Mouse (Mus musculus): Measurements from ENCODE around the gene Gm10320.

The Gm10320 gene

GRCm38 (mm10) chr13:98503601-98504000 lies 11.8 kb upstream of the Gm10320 start:
- DNase-seq (ENCODE audit: low spot score) = peak; percentile 44

- peak; percentile 42 for DNase-seq (ENCODE audit: low spot score)
These were observed 11.1 kb upstream of the Gm10320 start for GRCm38 (mm10) chr13:98502813-98503341.

- DNase-seq (ENCODE audit: low spot score) = no peak
These were observed 10.5 kb upstream of the Gm10320 start for GRCm38 (mm10) chr13:98502236-98502812.

GRCm38 (mm10) chr13:98501321-98501720 lies 9.5 kb upstream of the Gm10320 start:
- no peak for DNase-seq (ENCODE audit: low spot score)

GRCm38 (mm10) chr13:98500471-98501125 lies 8.8 kb upstream of the Gm10320 start:
- no peak for DNase-seq (ENCODE audit: low spot score)

- DNase-seq (ENCODE audit: low spot score) = no peak
These were observed 6.8 kb upstream of the Gm10320 start for GRCm38 (mm10) chr13:98498561-98498960.

GRCm38 (mm10) chr13:98498080-98498479 lies 6.3 kb upstream of the Gm10320 start:
- no peak for DNase-seq (ENCODE audit: low spot score)

GRCm38 (mm10) chr13:98496917-98497870 lies 5.4 kb upstream of the Gm10320 start:
- DNase-seq (ENCODE audit: low spot score) = no peak

GRCm38 (mm10) chr13:98494492-98495064 lies 2.8 kb upstream of the Gm10320 start:
- DNase-seq (ENCODE audit: low spot score) = no peak

GRCm38 (mm10) chr13:98492569-98493255 lies 911 bp upstream of the Gm10320 start:
- no peak for DNase-seq (ENCODE audit: low spot score)

- DNase-seq (ENCODE audit: low spot score) = no peak
These were observed 5.1 kb downstream of the Gm10320 start for GRCm38 (mm10) chr13:98486726-98487125.

GRCm38 (mm10) chr13:98486161-98486560 lies 5.6 kb downstream of the Gm10320 start:
- DNase-seq (ENCODE audit: low spot score) = no peak

- no peak for DNase-seq (ENCODE audit: low spot score)
These were observed 6.4 kb downstream of the Gm10320 start for GRCm38 (mm10) chr13:98485440-98485839.

GRCm38 (mm10) chr13:98477991-98478390 lies 13.8 kb downstream of the Gm10320 start:
- no peak for DNase-seq (ENCODE audit: low spot score)

- DNase-seq (ENCODE audit: low spot score) = no peak
These were observed 14.8 kb downstream of the Gm10320 start for GRCm38 (mm10) chr13:98476839-98477495.

GRCm38 (mm10) chr13:98476175-98476838 lies 15.5 kb downstream of the Gm10320 start:
- no peak for DNase-seq (ENCODE audit: low spot score)

GRCm38 (mm10) chr13:98475681-98476080 lies 16.1 kb downstream of the Gm10320 start:
- DNase-seq (ENCODE audit: low spot score) = no peak

- DNase-seq (ENCODE audit: low spot score) = no peak
These were observed 18.8 kb downstream of the Gm10320 start for GRCm38 (mm10) chr13:98473034-98473433.

- DNase-seq (ENCODE audit: low spot score) = no peak
These were observed 20.0 kb downstream of the Gm10320 start for GRCm38 (mm10) chr13:98471756-98472155.

- DNase-seq (ENCODE audit: low spot score) = no peak
These were observed 21.5 kb downstream of the Gm10320 start for GRCm38 (mm10) chr13:98470321-98470720.

Measured in yolk sac, embryonic 10.5 days (tissue).